Mouse (Mus musculus) skeletal muscle tissue, postnatal 0 days (tissue): ENCODE results near the gene Vmn2r95. TPM values are rescaled to one million over a fixed set of nuclear protein-coding genes. Genes with fewer than 3 reads are reported as not detected.

ENCODE experiments used
- polyA plus RNA-seq: library from polyadenylated mRNA; unstranded; fragments of >200 nt; fragmentation: Nextera tagmentation; extraction: Ambion mirVana; gene quantifications from 2 replicates; pipeline ENCODE4 v1.2.1, GENCODE M21; 2015

Vmn2r95 gene
- not detected in 2 replicates for polyA plus RNA-seq

DNA sequence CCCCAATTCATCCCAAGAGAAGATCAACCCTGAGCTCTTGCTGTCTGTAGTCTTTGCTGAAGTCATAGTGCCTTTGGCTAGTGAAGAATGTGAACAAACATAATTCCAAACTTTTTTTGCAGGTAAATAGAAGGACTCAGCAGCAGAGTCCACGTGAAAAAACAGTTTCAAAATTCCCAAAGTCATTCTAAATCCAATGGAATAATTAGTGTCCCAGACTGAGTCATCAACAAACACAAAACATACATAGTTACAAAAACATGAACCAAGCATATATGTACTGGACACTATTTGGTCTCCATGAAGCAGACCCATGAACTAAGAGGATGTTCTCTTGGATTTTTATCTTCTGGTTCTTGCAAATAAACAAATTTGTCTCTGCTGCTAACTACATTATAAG, at the start of gene Vmn2r95:
TSS of gene Vmn2r95 (plus strand) at position 301 of the 400 bp plus-strand sequence.

Other genes with a start within 250 kb of the Vmn2r95 start
- not detected in 2 replicates for gene Vmn2r94, start 146.3 kb upstream of the Vmn2r95 start, polyA plus RNA-seq
- not detected in 2 replicates for gene Vmn2r93, start 126.0 kb upstream of the Vmn2r95 start, polyA plus RNA-seq
- not detected in 2 replicates for gene Vmn2r96, start 149.1 kb downstream of the Vmn2r95 start, polyA plus RNA-seq